Mouse (Mus musculus): ENCODE results near the gene Xbp1. TPM values are rescaled to one million over a fixed set of nuclear protein-coding genes. Genes with fewer than 3 reads are reported as not detected.

Xbp1 gene
- polyA plus RNA-seq, 1 experiment from 2014 or later, result 130 TPM

Other genes starting within 250 kb of the Xbp1 start
- gene Znrf3, start 75.8 kb upstream of the Xbp1 start, polyA plus RNA-seq (2014; fragmentation: Nextera tagmentation; extraction: Ambion mirVana), result 7.2 and 7.8 TPM in 2 replicates
- gene Ccdc117, start 21.5 kb downstream of the Xbp1 start, polyA plus RNA-seq (2014; fragmentation: Nextera tagmentation; extraction: Ambion mirVana), result 9.2 and 14.8 TPM in 2 replicates
- not detected in 2 replicates for gene Ankrd36, start 49.0 kb downstream of the Xbp1 start, polyA plus RNA-seq (2014; fragmentation: Nextera tagmentation; extraction: Ambion mirVana)
- gene Mrps24, start 195.0 kb downstream of the Xbp1 start, polyA plus RNA-seq (2014; fragmentation: Nextera tagmentation; extraction: Ambion mirVana), result 180 and 218 TPM in 2 replicates
- gene Urgcp, start 241.7 kb downstream of the Xbp1 start, polyA plus RNA-seq (2014; fragmentation: Nextera tagmentation; extraction: Ambion mirVana), result 21.5 and 23.9 TPM in 2 replicates

Data from midbrain, embryonic 14.5 days (tissue).